Mouse (Mus musculus): ENCODE results near the gene Nod1. TPM values are rescaled to one million over a fixed set of nuclear protein-coding genes. Genes with fewer than 3 reads are reported as not detected.

The Nod1 gene
- polyA plus RNA-seq, 1 experiment from 2014 or later = 3.0 TPM

DNA sequence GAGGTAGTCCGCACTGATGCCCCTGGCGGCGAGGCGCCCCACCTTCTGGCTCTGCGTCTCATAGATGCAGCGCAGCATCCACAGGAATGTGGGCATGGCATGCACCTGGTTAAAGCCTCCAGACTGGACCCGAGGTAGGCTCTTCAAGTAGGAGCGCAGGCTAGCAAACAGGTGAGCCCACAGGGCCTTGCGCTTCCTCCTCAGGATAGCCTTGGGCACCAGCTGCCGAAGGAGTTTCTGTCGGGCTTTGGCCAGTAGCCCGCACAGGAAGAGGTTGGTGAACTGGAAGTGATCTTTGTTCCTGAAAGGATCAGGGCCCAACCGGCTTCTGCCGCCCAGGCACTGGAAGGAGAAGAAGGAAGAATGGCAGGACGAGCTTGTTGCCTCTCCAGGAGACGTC lies 29.1 kb downstream of the Nod1 start:
- Histone ChIP-seq H3K4me1 (ENCODE audit: control insufficient read depth, insufficient read depth, low read length) (no peaks in the 10 kb centered on the region; the same call in 1 of the 2 replicates), H3K9me3 (ENCODE audit: control insufficient read depth, low read length) (no peaks in the 10 kb centered on the region), H3K9ac (ENCODE audit: low read length) (no peak overlapping the region), H3K4me2 (ENCODE audit: low read depth) (no peak overlapping the region), H3K27me3 (ENCODE audit: control insufficient read depth, insufficient read depth, low read length) (0 out of 2 replicates have a peak, but pooled peaks cover 8% of the 10 kb centered on the region), H3K27ac (ENCODE audit: low read depth, low read length) (no peak overlapping the region), H3K36me3 (ENCODE audit: control insufficient read depth, insufficient read depth, low read length) (no peaks in the 10 kb centered on the region; the same call in 1 of the 2 replicates), H3K4me3 (ENCODE audit: low read depth, low read length) (no peak overlapping the region)
- ATAC-seq (ENCODE audit: insufficient read depth, low FRiP score, low TSS enrichment) (no peak), DNase-seq (ENCODE audit: low spot score) (no peak)
- WGBS = 66% methylated on average over 16 of the region's 16 CpGs

- H3K4me2 ChIP-seq (ENCODE audit: low read depth) = no peak overlapping the region
- no peak overlapping the region for H3K4me3 ChIP-seq (ENCODE audit: low read depth, low read length)
- no peak for ATAC-seq (ENCODE audit: insufficient read depth, low FRiP score, low TSS enrichment)
- WGBS = 87% methylated on average over 6 of the region's 6 CpGs
- no peaks in the 10 kb centered on the region; the same call in 1 of the 2 replicates for H3K36me3 ChIP-seq (ENCODE audit: control insufficient read depth, insufficient read depth, low read length)
- no peak overlapping the region for H3K9ac ChIP-seq (ENCODE audit: low read length)
- no peaks in the 10 kb centered on the region; the same call in 1 of the 2 replicates for H3K4me1 ChIP-seq (ENCODE audit: control insufficient read depth, insufficient read depth, low read length)
- H3K9me3 ChIP-seq (ENCODE audit: control insufficient read depth, low read length) = no peaks in the 10 kb centered on the region
- no peak for DNase-seq (ENCODE audit: low spot score)
- H3K27ac ChIP-seq (ENCODE audit: low read depth, low read length) = no peak overlapping the region
- H3K27me3 ChIP-seq (ENCODE audit: control insufficient read depth, insufficient read depth, low read length) = 0 out of 2 replicates have a peak, but pooled peaks cover 8% of the 10 kb centered on the region
These were observed 31.3 kb downstream of the Nod1 start for GRCm38 (mm10) chr6:54941149-54941548.

DNA sequence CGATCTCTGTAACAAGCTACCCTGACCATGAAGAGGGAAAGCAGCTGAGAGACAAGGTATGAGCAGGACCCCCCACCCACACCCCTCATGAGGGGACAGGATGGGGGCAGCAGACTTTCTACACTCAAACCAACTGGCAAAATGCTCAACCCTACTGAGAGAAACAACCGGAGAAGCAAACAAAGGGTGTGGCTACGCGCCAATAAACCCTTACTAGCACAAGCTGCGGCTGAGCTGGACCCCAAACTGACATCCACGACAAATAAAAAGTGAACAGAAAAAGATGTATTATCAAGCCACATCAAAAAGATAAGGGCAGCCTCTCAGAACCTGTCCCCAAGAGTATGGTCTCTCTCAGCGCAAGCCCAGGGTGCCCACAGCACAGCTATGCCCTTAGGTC lies 32.3 kb downstream of the Nod1 start:
- H3K4me2 ChIP-seq (ENCODE audit: low read depth) = no peak overlapping the region
- no peak for ATAC-seq (ENCODE audit: insufficient read depth, low FRiP score, low TSS enrichment)
- H3K4me3 ChIP-seq (ENCODE audit: low read depth, low read length) = no peak overlapping the region
- no peaks in the 10 kb centered on the region; the same call in 1 of the 2 replicates for H3K4me1 ChIP-seq (ENCODE audit: control insufficient read depth, insufficient read depth, low read length)
- DNase-seq (ENCODE audit: low spot score) = no peak
- H3K27me3 ChIP-seq (ENCODE audit: control insufficient read depth, insufficient read depth, low read length) = 0 out of 2 replicates have a peak, but pooled peaks cover 8% of the 10 kb centered on the region
- no peaks in the 10 kb centered on the region for H3K9me3 ChIP-seq (ENCODE audit: control insufficient read depth, low read length)
- no peak overlapping the region for H3K27ac ChIP-seq (ENCODE audit: low read depth, low read length)
- no peaks in the 10 kb centered on the region; the same call in 1 of the 2 replicates for H3K36me3 ChIP-seq (ENCODE audit: control insufficient read depth, insufficient read depth, low read length)
- no peak overlapping the region for H3K9ac ChIP-seq (ENCODE audit: low read length)
- WGBS = 77% methylated on average over 7 of the region's 7 CpGs

- Histone ChIP-seq H3K4me1 (ENCODE audit: control insufficient read depth, insufficient read depth, low read length) (no peaks in the 10 kb centered on the region; the same call in 1 of the 2 replicates), H3K9me3 (ENCODE audit: control insufficient read depth, low read length) (no peaks in the 10 kb centered on the region), H3K4me3 (ENCODE audit: low read depth, low read length) (no peak overlapping the region), H3K4me2 (ENCODE audit: low read depth) (no peak overlapping the region), H3K27ac (ENCODE audit: low read depth, low read length) (no peak overlapping the region), H3K9ac (ENCODE audit: low read length) (no peak overlapping the region), H3K27me3 (ENCODE audit: control insufficient read depth, insufficient read depth, low read length) (0 out of 2 replicates have a peak, but pooled peaks cover 8% of the 10 kb centered on the region), H3K36me3 (ENCODE audit: control insufficient read depth, insufficient read depth, low read length) (no peaks in the 10 kb centered on the region; the same call in 1 of the 2 replicates)
- 77% methylated on average over 4 of the region's 4 CpGs for WGBS
- DNase-seq (ENCODE audit: low spot score) (no peak), ATAC-seq (ENCODE audit: insufficient read depth, low FRiP score, low TSS enrichment) (no peak)
These were observed 32.8 kb downstream of the Nod1 start for GRCm38 (mm10) chr6:54939631-54940030.

DNA sequence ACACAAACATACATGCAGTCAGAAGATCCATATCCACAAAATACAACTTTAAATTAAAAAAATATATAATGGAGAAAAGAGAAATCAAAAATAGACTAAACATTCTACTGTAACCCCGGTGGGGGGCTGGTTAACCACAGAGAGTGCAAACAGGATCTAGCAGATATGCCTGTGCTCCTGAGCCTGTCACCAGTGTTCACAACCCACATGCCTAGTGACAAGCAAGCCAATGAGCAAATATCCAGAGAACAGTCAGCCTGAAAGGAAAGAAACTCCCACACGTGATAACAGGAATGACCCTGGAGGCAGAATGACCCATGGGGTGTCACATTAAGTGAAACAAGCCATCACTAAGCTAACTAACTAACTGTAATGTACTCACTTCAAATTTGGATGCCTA lies 35.9 kb downstream of the Nod1 start:
- no peaks in the 10 kb centered on the region for H3K36me3 ChIP-seq (ENCODE audit: control insufficient read depth, insufficient read depth, low read length)
- ATAC-seq (ENCODE audit: insufficient read depth, low FRiP score, low TSS enrichment) (no peak), DNase-seq (ENCODE audit: low spot score) (no peak)
- no peaks in the 10 kb centered on the region for H3K4me1 ChIP-seq (ENCODE audit: control insufficient read depth, insufficient read depth, low read length)
- 78% methylated on average over 2 of the region's 2 CpGs for WGBS
- no peak overlapping the region for H3K4me3 ChIP-seq (ENCODE audit: low read depth, low read length)
- no peak overlapping the region for H3K4me2 ChIP-seq (ENCODE audit: low read depth)
- H3K9ac ChIP-seq (ENCODE audit: low read length) = no peak overlapping the region
- H3K27ac ChIP-seq (ENCODE audit: low read depth, low read length) = no peak overlapping the region
- no peaks in the 10 kb centered on the region for H3K9me3 ChIP-seq (ENCODE audit: control insufficient read depth, low read length)
- H3K27me3 ChIP-seq (ENCODE audit: control insufficient read depth, insufficient read depth, low read length) = no peaks in the 10 kb centered on the region

DNA sequence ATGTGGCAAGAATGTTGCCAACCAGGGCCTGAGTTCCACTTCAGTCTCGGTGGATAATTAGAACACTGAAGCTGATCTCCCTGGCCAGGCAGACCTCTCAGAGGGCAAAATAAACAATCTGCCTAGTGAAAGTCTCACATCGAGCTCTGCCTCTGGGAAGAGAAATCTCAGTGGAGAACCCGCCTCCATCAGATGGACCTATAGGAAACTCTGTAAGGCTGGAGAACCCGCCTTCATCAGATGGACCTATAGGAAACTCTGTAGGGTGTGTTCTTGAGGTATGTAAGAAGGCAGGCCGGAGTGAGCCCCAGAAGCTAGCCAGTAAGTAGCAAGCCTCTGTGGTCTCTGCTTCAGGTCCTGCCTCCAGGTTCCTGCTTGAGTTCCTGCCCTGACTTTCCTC lies 37.5 kb downstream of the Nod1 start:
- Histone ChIP-seq H3K9ac (ENCODE audit: low read length) (no peak overlapping the region), H3K36me3 (ENCODE audit: control insufficient read depth, insufficient read depth, low read length) (no peaks in the 10 kb centered on the region), H3K27me3 (ENCODE audit: control insufficient read depth, insufficient read depth, low read length) (no peaks in the 10 kb centered on the region), H3K9me3 (ENCODE audit: control insufficient read depth, low read length) (no peaks in the 10 kb centered on the region), H3K4me1 (ENCODE audit: control insufficient read depth, insufficient read depth, low read length) (no peaks in the 10 kb centered on the region), H3K27ac (ENCODE audit: low read depth, low read length) (no peak overlapping the region), H3K4me3 (ENCODE audit: low read depth, low read length) (no peak overlapping the region), H3K4me2 (ENCODE audit: low read depth) (no peak overlapping the region)
- 82% methylated on average over 5 of the region's 5 CpGs for WGBS
- no peak for ATAC-seq (ENCODE audit: insufficient read depth, low FRiP score, low TSS enrichment)
- DNase-seq (ENCODE audit: low spot score) = no peak

DNA sequence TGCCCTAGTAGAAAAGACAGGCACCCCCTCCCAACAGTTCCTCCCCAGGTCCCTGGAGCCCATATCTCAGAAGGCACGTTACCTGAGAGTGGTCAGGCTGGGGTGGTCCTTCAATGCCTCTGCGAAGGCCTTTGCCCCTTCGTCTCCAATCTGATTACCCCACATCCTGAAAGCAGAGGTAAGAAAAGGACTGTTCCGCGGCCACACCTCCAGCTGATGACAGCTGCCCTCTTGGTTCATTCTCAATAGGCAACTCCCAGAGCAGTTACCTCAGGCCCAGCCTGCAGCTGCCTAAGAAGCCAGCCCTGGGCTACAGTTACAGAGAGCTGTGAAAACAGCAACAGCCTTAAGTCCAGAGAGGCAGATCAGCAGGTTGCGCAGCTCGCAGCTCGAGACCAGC lies 38.1 kb downstream of the Nod1 start:
- no peaks in the 10 kb centered on the region for H3K27me3 ChIP-seq (ENCODE audit: control insufficient read depth, insufficient read depth, low read length)
- no peaks in the 10 kb centered on the region for H3K4me1 ChIP-seq (ENCODE audit: control insufficient read depth, insufficient read depth, low read length)
- no peaks in the 10 kb centered on the region for H3K36me3 ChIP-seq (ENCODE audit: control insufficient read depth, insufficient read depth, low read length)
- H3K9ac ChIP-seq (ENCODE audit: low read length) = no peak overlapping the region
- no peak overlapping the region for H3K4me3 ChIP-seq (ENCODE audit: low read depth, low read length)
- H3K27ac ChIP-seq (ENCODE audit: low read depth, low read length) = no peak overlapping the region
- DNase-seq (ENCODE audit: low spot score) (no peak), ATAC-seq (ENCODE audit: insufficient read depth, low FRiP score, low TSS enrichment) (no peak)
- no peaks in the 10 kb centered on the region for H3K9me3 ChIP-seq (ENCODE audit: control insufficient read depth, low read length)
- WGBS = 87% methylated on average over 8 of the region's 8 CpGs
- no peak overlapping the region for H3K4me2 ChIP-seq (ENCODE audit: low read depth)

GRCm38 (mm10) chr6:54933866-54934265 lies 38.5 kb downstream of the Nod1 start:
- Histone ChIP-seq H3K36me3 (ENCODE audit: control insufficient read depth, insufficient read depth, low read length) (no peaks in the 10 kb centered on the region), H3K9me3 (ENCODE audit: control insufficient read depth, low read length) (no peaks in the 10 kb centered on the region), H3K9ac (ENCODE audit: low read length) (no peak overlapping the region), H3K27ac (ENCODE audit: low read depth, low read length) (no peak overlapping the region), H3K4me2 (ENCODE audit: low read depth) (no peak overlapping the region), H3K4me1 (ENCODE audit: control insufficient read depth, insufficient read depth, low read length) (no peaks in the 10 kb centered on the region), H3K27me3 (ENCODE audit: control insufficient read depth, insufficient read depth, low read length) (no peaks in the 10 kb centered on the region), H3K4me3 (ENCODE audit: low read depth, low read length) (no peak overlapping the region)
- 85% methylated on average over 3 of the region's 3 CpGs for WGBS
- DNase-seq (ENCODE audit: low spot score) = no peak
- no peak for ATAC-seq (ENCODE audit: insufficient read depth, low FRiP score, low TSS enrichment)

DNA sequence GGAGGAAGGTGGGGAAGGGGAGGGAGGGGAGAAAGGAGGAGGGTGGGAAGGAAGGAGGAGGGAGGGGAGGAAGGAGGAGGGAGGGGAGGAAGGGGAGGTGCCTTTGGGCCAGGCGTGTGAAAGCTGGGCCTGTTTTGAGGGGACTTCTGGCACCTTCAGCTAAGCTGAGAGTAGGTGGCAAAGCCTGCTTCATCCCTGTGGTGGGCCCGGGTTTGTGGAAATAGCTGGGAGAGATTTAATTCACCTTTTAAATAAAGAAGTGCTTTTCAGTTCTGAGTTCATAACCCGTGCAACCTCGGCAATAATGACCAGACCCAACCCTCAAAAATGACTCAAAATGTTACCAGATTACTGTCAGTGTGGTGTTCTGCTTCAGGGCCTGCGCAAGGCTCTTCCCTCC lies 39.2 kb downstream of the Nod1 start:
- Histone ChIP-seq H3K9me3 (ENCODE audit: control insufficient read depth, low read length) (no peaks in the 10 kb centered on the region), H3K27ac (ENCODE audit: low read depth, low read length) (no peak overlapping the region), H3K4me1 (ENCODE audit: control insufficient read depth, insufficient read depth, low read length) (no peaks in the 10 kb centered on the region), H3K4me2 (ENCODE audit: low read depth) (no peak overlapping the region), H3K36me3 (ENCODE audit: control insufficient read depth, insufficient read depth, low read length) (no peaks in the 10 kb centered on the region), H3K9ac (ENCODE audit: low read length) (no peak overlapping the region), H3K27me3 (ENCODE audit: control insufficient read depth, insufficient read depth, low read length) (no peaks in the 10 kb centered on the region), H3K4me3 (ENCODE audit: low read depth, low read length) (no peak overlapping the region)
- ATAC-seq (ENCODE audit: insufficient read depth, low FRiP score, low TSS enrichment) = no peak
- WGBS = 79% methylated on average over 5 of the region's 5 CpGs
- DNase-seq (ENCODE audit: low spot score) = no peak

All from neural tube, embryonic 11.5 days (tissue).